Mouse (Mus musculus): ENCODE data around the gene Cpe. TPM values are rescaled to one million over a fixed set of nuclear protein-coding genes. Genes with fewer than 3 reads are reported as not detected.

Cpe gene
- polyA plus RNA-seq (2012): not detected in 2 replicates

GRCm38 (mm10) chr8:64692651-64693201, at the start of gene Cpe:
Gene Cpe, minus strand, starts transcription at chr8:64693054.
- TF ChIP-seq GATA1 (IDR thresholded peaks at IDR 0.05; ENCODE audit: low read length): no peak

- peak; percentile 5 for TF ChIP-seq GATA1 (IDR thresholded peaks at IDR 0.05; ENCODE audit: low read length)
Measured at GRCm38 (mm10) chr8:64740547-64741211, 47.8 kb upstream of the Cpe start.

GRCm38 (mm10) chr8:64738916-64739315, 46.1 kb upstream of the Cpe start:
- TF ChIP-seq GATA1 (IDR thresholded peaks at IDR 0.05; ENCODE audit: low read length): no peak

- TF ChIP-seq GATA1 (IDR thresholded peaks at IDR 0.05; ENCODE audit: low read length): no peak
Measured at GRCm38 (mm10) chr8:64736767-64737323, 44.0 kb upstream of the Cpe start.

- TF ChIP-seq GATA1 (IDR thresholded peaks at IDR 0.05; ENCODE audit: low read length): peak; percentile 37
Measured at GRCm38 (mm10) chr8:64735161-64735560, 42.3 kb upstream of the Cpe start.

GRCm38 (mm10) chr8:64733271-64733943, 40.6 kb upstream of the Cpe start, which contains the start of gene Msmo1:
Gene Msmo1, minus strand, starts transcription at chr8:64733792.
- TF ChIP-seq GATA1 (IDR thresholded peaks at IDR 0.05; ENCODE audit: low read length): no peak

GRCm38 (mm10) chr8:64732596-64732995, 39.7 kb upstream of the Cpe start:
- TF ChIP-seq GATA1 (IDR thresholded peaks at IDR 0.05; ENCODE audit: low read length): no peak

GRCm38 (mm10) chr8:64728156-64728555, 35.3 kb upstream of the Cpe start:
- no peak for TF ChIP-seq GATA1 (IDR thresholded peaks at IDR 0.05; ENCODE audit: low read length)

GRCm38 (mm10) chr8:64726190-64726695, 33.4 kb upstream of the Cpe start:
- no peak for TF ChIP-seq GATA1 (IDR thresholded peaks at IDR 0.05; ENCODE audit: low read length)

GRCm38 (mm10) chr8:64723206-64723605, 30.4 kb upstream of the Cpe start:
- TF ChIP-seq GATA1 (IDR thresholded peaks at IDR 0.05; ENCODE audit: low read length): no peak

- no peak for TF ChIP-seq GATA1 (IDR thresholded peaks at IDR 0.05; ENCODE audit: low read length)
Measured at GRCm38 (mm10) chr8:64717868-64718267, 25.0 kb upstream of the Cpe start.

GRCm38 (mm10) chr8:64712499-64712898, 19.6 kb upstream of the Cpe start:
- TF ChIP-seq GATA1 (IDR thresholded peaks at IDR 0.05; ENCODE audit: low read length): no peak

- TF ChIP-seq GATA1 (IDR thresholded peaks at IDR 0.05; ENCODE audit: low read length): no peak
Measured at GRCm38 (mm10) chr8:64711544-64711943, 18.7 kb upstream of the Cpe start.

GRCm38 (mm10) chr8:64707481-64707880, 14.6 kb upstream of the Cpe start:
- no peak for TF ChIP-seq GATA1 (IDR thresholded peaks at IDR 0.05; ENCODE audit: low read length)

- TF ChIP-seq GATA1 (IDR thresholded peaks at IDR 0.05; ENCODE audit: low read length): no peak
Measured at GRCm38 (mm10) chr8:64703191-64703590, 10.3 kb upstream of the Cpe start.
